Mouse (Mus musculus): ENCODE measurements around the gene Eif2ak1.

- TF ChIP-seq CTCF (IDR thresholded peaks at IDR 0.05; ENCODE audit: borderline replicate concordance, insufficient read depth, low read depth, low read length) (peak; percentile 44; the same call in 1 of the 2 replicates), POLR2A (IDR thresholded peaks at IDR 0.05; ENCODE audit: borderline replicate concordance, insufficient read depth, low read length) (no peak)
Observed at GRCm38 (mm10) chr5:143917418-143917817, 99.8 kb downstream of the Eif2ak1 start.

Data from cerebellum, adult 2 months (tissue).